Mouse (Mus musculus) thymus, postnatal 4 days (tissue): ENCODE results near the gene Sergef.

ENCODE experiments used
- DNase-seq: peaks from one replicate; pipeline ENCODE4 v3.0.0; 2021

The Sergef gene

DNA sequence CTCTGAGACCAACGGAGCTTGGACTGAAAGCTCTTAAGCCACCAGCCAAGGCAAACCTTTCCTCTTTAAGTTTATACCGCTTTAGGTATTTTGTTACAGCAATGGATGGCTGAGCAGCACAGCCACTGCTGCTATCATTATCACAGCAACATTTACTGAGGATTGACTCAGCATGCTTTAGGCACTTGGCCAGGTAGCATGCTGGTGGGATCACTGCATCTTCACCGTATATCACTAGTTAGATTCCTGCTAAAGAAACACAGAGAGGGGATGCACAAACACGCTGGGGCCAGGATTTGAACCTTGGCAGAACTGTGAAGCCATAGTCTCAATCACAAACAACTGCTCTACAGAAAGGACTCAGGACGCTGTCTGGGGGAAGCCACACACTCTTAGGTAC lies 152.8 kb downstream of the Sergef start:
- DNase-seq, result no peak

- no peak for DNase-seq
Measured at GRCm38 (mm10) chr7:46484223-46484622, 155.4 kb downstream of the Sergef start.

GRCm38 (mm10) chr7:46483050-46483449 lies 156.6 kb downstream of the Sergef start:
- no peak for DNase-seq

DNA sequence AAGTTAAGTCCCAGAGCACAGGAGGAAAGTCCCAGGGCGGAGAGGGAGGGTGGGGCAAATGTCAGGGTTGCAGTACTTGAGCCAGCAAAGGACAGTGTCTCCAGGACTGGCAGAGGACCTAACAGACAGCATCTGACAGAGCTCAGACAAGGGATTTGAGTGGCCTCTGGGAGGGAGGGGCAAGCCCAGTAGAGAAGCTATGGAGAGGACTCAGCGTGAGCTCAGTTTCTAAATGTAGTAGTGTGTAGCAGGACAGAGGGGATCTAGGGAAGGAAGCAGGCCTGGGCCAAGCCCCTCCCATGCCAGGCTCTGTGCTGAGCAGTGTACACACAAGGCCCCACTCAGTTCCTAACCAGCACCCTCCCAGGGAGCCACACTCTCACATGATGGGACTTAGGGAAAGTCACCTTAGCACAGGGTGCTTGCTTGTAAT lies 157.5 kb downstream of the Sergef start:
- DNase-seq, result no peak

DNA sequence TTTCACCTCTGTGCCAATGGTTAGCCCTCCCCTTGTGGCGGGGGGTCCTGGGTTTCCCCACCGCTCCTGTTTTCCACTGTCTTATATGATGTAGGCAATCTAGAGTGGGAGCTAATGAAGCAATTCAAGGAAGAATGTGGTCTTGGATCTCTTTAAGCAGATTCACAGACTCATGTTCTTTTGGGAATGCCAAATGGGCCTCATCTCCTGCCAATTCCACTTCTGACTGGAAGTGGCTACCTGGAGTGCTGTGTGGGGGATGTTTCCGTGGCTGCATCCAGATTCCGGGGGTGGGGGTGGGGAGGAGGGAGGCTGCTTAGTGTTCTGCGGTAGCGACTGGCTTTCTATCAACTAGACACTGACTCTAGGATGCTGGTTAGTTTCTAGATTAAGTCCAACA lies 159.8 kb downstream of the Sergef start:
- no peak for DNase-seq

GRCm38 (mm10) chr7:46477456-46477855 lies 162.2 kb downstream of the Sergef start:
- DNase-seq, result no peak

- DNase-seq, result no peak
Measured at GRCm38 (mm10) chr7:46475464-46475863, 164.1 kb downstream of the Sergef start.

GRCm38 (mm10) chr7:46473141-46473540 lies 166.5 kb downstream of the Sergef start:
- DNase-seq, result no peak

DNA sequence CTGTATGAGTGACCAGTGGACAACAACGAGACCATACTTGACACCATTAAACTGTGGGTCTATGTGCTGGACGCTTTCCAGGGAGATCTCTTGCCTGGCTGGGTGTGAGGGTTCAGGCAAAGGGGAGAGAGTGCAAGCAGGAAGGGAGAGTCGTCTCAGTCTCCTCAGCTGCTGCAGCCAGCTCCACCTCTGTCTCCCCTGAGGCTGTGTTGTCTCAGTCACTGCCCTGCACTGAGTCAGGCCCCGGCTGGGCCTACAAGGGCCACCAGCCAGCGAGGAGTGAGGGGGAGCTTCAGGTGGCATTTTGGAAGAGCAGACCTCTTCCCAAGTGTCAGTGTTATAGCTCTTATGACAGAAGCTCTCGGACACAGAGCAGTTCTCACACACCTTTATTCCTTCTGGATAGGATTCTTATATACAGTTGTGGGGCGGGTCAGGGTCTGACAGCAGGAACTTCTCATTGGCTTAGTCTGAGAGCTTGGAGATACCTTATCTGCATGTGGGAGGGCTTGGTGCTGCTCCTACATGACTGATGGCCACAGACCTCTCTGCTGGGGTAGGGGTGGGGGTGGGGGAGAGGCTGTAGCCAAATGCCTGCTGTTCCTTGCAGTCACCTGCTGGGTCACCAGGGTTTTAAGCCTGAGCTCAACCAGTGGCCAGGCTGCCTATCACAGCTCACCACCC lies 168.4 kb downstream of the Sergef start:
- no peak for DNase-seq

DNA sequence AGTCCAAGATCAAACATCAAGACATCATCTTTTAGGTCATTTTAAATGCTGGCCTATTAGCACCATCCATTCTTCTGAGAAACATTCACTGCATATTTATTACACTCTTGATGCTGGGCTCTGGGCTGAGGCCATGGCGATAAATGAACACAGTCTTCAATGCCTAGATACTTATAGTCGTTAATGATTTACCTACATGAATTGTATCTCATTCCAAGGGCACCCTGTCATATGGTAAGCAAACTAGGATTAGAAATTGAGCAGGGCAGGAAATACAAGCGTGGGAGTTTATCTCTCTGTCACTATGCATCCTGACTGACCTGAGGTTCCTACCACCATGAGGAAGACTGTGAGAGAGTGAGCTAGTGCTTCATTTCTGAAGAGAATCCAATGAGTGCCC lies 170.1 kb downstream of the Sergef start:
- no peak for DNase-seq

DNA sequence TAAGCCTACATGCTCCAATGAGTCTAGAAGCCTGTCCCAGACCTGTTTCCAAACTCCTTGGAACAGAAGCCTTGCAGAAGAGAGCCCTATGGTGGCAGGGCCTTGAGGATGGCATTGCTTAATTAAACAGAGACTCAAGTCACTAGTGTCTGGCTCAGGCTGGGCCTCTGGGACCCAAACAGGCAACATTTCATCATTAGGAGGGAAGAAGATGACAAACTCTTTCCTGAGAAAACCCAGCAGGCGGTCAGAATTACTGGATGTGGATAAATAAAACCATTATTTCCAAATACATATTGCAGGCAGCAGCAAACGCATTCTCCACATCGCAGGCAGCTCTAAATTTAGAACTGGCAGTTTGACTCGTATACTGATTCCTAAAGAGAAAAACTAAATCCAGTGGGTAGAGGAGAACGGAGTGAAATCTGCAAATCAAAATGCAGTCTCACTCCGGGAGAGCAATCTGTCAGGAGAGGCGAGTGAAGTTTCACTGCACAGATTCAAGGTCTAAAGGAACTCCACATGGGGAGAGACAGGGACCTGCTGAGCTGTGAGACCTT lies 173.1 kb downstream of the Sergef start:
- no peak for DNase-seq

DNA sequence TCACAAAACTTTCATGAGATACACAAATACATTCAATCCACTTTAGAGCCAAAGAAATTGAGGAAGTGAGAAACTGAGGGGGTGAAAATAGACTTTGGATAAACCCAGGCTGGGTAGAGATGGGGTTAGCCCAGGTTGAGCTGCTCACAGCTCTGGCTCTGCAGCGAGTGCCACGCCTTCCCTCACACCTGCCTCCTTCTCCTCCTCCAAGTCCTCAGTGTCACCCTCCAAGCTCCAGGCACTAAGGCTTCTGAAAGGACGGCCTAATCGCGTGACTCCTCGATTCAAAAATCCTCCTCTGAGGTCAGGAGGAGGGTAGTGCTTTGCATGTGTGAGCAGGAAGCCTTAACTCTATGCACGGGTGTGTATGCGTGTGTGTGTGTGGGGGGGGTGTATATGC lies 176.5 kb downstream of the Sergef start:
- no peak for DNase-seq

DNA sequence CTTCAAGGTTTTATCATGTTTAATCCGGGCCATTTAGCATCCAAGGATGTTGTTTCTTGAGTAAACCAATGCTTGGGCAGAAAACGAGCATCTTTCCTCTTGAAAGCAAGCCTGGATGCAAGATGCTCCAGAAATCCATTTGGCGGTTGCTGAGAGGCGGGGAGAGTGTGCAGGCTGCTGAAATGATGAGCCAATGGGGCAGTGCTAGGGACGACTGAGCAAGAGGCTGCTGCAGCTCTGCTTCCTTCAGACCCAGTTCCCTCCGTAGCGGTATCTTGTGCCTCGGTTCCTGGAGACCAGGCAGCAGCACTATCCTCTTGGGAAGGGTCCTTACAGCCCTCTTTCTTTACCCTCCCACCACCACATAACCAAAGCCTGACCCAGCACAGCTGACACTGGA lies 177.3 kb downstream of the Sergef start:
- no peak for DNase-seq

GRCm38 (mm10) chr7:46459605-46460245 lies 179.9 kb downstream of the Sergef start:
- DNase-seq, result no peak

DNA sequence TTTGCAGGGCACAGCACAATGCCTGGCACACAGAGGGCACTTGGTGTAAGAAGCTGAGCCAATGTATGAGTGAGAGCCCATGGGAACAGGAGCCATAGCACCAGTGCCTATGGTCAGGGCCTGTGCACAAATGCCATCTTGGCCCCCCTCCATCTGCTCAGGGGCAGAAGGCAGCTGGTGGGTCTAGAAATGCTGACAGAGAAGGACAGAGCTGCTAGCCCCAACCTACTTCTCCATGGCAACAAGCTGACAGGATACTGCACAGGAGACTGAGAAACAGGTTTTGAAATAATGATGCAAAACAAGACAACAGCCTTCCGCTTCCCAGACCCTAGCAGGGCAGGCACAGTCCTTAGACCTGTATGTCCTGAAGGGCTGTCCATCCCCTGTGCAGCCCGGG lies 180.4 kb downstream of the Sergef start:
- DNase-seq, result no peak

GRCm38 (mm10) chr7:46457889-46458288 lies 181.7 kb downstream of the Sergef start:
- no peak for DNase-seq

DNA sequence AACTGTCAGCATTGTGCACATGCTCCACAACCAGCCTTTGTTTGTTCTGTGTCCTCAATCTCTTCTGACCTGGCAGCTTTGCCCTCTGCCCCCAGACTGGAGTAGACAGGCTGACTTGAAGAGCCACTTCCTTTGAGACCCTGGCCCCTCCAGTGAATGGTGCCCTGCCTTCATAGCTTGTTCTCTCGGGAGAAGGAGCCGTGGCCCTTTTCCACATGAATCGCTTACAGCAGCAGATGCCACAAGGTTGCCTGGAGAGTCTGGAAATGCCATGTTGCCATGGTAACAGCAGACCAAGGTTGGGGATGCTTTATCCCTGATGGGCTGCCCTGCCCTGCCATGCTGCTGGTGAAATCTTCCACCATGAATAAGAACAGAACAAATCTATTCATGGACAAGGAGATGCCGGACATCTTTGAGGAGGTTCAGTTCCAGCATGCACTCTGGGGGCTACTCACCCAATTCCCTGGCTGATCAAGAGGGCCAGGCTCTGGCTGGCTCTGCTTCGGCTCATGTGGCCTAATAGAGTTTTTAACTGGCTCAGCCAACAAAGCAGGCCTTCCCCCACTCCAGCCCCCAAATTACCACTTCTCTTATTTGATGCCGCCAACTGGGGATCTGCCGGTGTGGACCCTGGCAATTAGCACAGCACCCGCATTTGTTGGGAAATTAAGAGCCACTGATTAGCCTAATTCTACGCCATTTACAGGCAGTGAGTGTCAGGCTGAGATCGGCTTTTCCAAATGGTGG lies 185.5 kb downstream of the Sergef start:
- no peak for DNase-seq

DNA sequence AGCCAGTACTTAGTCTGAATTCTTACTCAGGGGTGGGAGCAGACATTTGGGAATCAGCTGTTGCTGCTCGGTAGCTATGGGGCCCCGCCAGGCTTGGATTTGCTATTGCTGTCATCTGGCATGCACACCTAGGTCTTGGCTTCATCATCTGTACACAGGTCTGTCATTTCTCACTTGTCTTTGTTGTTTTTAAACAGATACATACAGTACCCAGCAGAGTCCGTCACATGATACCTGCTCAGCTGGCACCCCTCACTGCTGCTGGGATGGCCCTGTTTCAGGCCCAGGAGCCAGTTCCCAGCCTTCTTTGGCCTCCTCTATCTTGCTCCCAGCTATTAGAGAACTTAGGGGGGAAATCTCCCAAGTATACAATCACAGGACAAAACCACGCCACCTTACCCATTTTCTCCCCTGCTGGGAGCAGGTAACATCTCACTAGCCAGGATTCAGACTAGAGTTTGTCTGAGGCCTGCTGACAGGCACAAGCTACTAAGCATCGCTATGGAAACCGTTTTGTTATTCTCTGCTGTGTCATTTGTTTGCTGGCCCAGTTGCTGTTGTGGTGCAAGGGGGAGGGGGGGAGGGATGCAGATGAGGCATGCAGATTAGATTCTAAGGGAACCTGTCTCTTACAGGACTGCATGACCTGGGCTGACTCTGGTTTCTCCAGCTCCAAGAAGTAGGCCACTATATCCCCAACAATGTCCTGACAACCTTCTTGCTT lies 190.5 kb downstream of the Sergef start:
- DNase-seq, result no peak

DNA sequence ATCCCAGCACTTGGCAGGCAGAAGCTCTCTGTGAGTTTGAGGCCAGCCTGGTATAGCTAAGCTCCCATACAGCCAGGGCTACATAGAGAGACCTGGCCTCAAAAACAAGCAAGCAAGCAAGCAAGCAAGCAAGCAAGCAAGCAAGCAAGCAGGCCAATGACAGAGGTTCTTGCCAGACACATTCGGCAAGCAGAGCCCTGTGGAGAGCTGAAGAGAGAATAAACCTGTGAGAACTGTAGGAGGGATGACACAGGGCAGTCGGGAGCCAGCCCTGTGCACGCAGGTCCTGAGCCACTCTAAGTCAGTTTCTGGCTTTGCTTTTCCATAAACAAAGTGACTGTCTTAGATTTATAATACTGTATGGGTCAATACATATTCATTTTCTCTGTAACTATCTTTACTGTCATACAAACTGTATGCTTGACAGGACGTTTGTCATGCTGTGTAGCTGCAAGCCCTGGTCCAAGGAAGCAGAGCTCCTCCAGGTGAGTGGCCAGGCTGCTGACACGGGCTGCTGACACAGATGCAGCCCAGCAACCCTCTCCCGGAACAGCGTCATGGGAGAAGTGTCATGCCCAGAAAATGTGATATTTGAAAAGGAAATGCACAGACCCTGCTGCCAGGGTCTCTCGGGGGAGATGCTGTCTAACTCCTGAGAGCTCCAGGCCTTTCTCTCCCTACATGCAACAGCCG lies 192.0 kb downstream of the Sergef start:
- no peak for DNase-seq

- no peak for DNase-seq
Measured at GRCm38 (mm10) chr7:46445896-46446295, 193.7 kb downstream of the Sergef start.

DNA sequence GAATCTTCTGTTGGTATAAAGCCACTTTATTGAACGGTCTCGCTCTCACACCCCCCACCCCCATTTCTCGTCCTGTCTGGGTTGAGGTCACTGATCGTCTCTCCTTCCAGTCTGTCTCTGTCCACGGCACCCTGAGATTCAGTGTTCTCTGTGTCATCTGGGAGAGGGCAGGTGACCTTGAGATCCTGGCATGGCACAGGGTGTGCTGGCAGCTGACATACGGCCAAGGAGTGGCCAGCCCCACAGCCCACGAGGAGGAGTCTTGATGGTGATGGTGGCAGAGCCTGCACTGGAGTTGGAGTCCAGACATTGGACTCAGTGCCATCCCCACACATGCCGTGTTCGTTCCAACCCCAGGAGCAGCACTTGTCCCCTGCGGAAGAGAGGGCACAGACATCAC lies 196.4 kb downstream of the Sergef start:
- no peak for DNase-seq

DNA sequence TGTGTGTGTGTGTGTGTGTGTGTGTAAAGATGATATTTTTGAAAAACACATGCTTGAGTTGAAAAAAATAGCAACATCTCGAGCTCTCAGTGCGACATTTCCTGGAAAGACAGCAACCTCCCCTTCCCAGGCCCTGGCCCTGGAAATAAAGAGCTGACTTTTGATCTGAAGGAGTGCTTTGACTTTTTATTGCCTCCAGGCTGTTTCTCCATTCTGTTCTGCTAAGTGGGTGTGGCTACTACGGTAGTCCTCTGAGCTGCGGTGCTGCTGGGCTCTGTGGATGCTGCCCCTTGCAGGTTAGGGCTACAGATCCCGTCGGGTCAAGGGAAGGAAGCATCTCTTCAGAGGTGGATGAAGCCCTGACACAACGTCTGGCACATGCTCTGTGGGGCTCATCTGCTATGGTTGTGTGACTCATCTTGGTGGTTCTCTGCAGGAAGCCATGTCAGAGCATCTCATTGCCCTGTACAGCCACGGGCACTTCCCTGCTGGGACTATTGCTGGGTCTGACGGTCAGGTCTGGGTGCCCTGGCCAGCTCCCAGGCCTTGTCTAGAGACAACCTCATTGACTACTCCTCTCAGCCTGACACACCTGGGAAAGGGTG lies 201.0 kb downstream of the Sergef start:
- no peak for DNase-seq
